Mouse (Mus musculus) E14TG2a.4 (cell line): ENCODE results near the gene Lamc1.

ENCODE experiments used
- CTCF ChIP-seq: conservative IDR thresholded peaks from 2 replicates; pipeline ENCODE4 v1.5.1; 2014; ENCODE audit warnings: low read length
- NANOG ChIP-seq: IDR thresholded peaks from 2 replicates; pipeline ENCODE4 v1.6.1; 2014; ENCODE audit warnings: borderline replicate concordance, low read length, mixed read lengths
- POU5F1 ChIP-seq: IDR thresholded peaks from 2 replicates; pipeline ENCODE4 v1.6.1; 2014; ENCODE audit warnings: low read length, borderline replicate concordance

DNA sequence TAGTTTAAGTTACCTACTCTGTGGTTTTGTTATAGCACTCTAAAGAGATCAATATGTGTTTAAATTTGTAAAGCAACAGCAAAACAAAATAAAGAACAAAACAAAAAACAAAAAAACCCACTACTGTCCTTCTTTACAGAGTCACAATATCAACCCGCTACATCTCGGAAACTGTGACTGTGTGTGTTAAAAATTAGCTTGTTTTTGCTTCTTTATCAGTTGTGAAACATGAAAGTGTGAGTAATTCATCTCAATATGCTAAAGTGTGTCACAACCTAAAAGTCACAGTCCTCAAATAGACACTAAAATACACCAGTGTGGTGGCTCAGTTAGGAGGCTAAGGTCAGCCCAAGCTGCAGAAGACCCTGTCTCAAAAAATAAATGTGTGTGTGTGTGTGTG, 14.5 kb upstream of the Lamc1 start:
- TF ChIP-seq CTCF (no peak), POU5F1 (no peak), NANOG (no peak)
